Mouse (Mus musculus): Measurements from ENCODE around the gene Amz2.

- TF ChIP-seq CTCF (conservative IDR thresholded peaks at IDR 0.05; ENCODE audit: low read length) (no peak), POU5F1 (IDR thresholded peaks at IDR 0.05; ENCODE audit: borderline replicate concordance, low read length) (no peak)
Observed at GRCm38 (mm10) chr11:109380662-109381061, 45.1 kb upstream of the Amz2 start.

Data from E14TG2a.4 (cell line).